Mouse (Mus musculus): ENCODE data around the gene Gm28038.

Gene Gm28038

GRCm38 (mm10) chr2:30280743-30281142, at the start of gene Gm28038:
Gene Gm28038 (plus strand): TSS chr2:30281043.
- no peak for DNase-seq (ENCODE audit: low read depth, low spot score)

- no peak for DNase-seq (ENCODE audit: low read depth, low spot score)
These were observed 45.2 kb upstream of the Gm28038 start for GRCm38 (mm10) chr2:30235593-30235992.

- no peak for DNase-seq (ENCODE audit: low read depth, low spot score)
These were observed 44.2 kb upstream of the Gm28038 start for GRCm38 (mm10) chr2:30236426-30237198.

- DNase-seq (ENCODE audit: low read depth, low spot score) = peak; percentile 92
These were observed 43.5 kb upstream of the Gm28038 start, which contains the start of gene Lrrc8a for GRCm38 (mm10) chr2:30237199-30237880. Gene Lrrc8a (plus strand): TSS chr2:30237715.

- DNase-seq (ENCODE audit: low read depth, low spot score) = no peak
These were observed 43.0 kb upstream of the Gm28038 start for GRCm38 (mm10) chr2:30237881-30238280.

- DNase-seq (ENCODE audit: low read depth, low spot score) = no peak
These were observed 41.9 kb upstream of the Gm28038 start for GRCm38 (mm10) chr2:30238906-30239465.

GRCm38 (mm10) chr2:30239777-30240176, 41.1 kb upstream of the Gm28038 start:
- DNase-seq (ENCODE audit: low read depth, low spot score) = no peak

- DNase-seq (ENCODE audit: low read depth, low spot score) = no peak
These were observed 40.6 kb upstream of the Gm28038 start, which contains the start of gene Gm28035 for GRCm38 (mm10) chr2:30240267-30240666. Gene Gm28035 (plus strand): TSS chr2:30240567.

- DNase-seq (ENCODE audit: low read depth, low spot score) = no peak
These were observed 38.3 kb upstream of the Gm28038 start for GRCm38 (mm10) chr2:30242509-30242908.

- no peak for DNase-seq (ENCODE audit: low read depth, low spot score)
These were observed 37.5 kb upstream of the Gm28038 start for GRCm38 (mm10) chr2:30243391-30243790.

GRCm38 (mm10) chr2:30244595-30245178, 36.2 kb upstream of the Gm28038 start:
- no peak for DNase-seq (ENCODE audit: low read depth, low spot score)

GRCm38 (mm10) chr2:30247036-30247435, 33.8 kb upstream of the Gm28038 start:
- DNase-seq (ENCODE audit: low read depth, low spot score) = no peak

- no peak for DNase-seq (ENCODE audit: low read depth, low spot score)
These were observed 33.2 kb upstream of the Gm28038 start for GRCm38 (mm10) chr2:30247681-30248080.

- no peak for DNase-seq (ENCODE audit: low read depth, low spot score)
These were observed 31.7 kb upstream of the Gm28038 start for GRCm38 (mm10) chr2:30249182-30249581.

GRCm38 (mm10) chr2:30250166-30251128, 30.4 kb upstream of the Gm28038 start:
- no peak for DNase-seq (ENCODE audit: low read depth, low spot score)

- DNase-seq (ENCODE audit: low read depth, low spot score) = no peak
These were observed 29.3 kb upstream of the Gm28038 start for GRCm38 (mm10) chr2:30251417-30252104.

GRCm38 (mm10) chr2:30252521-30252920, 28.3 kb upstream of the Gm28038 start:
- DNase-seq (ENCODE audit: low read depth, low spot score) = no peak

- DNase-seq (ENCODE audit: low read depth, low spot score) = no peak
These were observed 27.0 kb upstream of the Gm28038 start for GRCm38 (mm10) chr2:30253809-30254208.

GRCm38 (mm10) chr2:30255631-30256395, 25.0 kb upstream of the Gm28038 start:
- DNase-seq (ENCODE audit: low read depth, low spot score) = no peak
